Mouse (Mus musculus) liver, postnatal 0 days (tissue): ENCODE data around the gene Fzd7. TPM values are rescaled to one million over a fixed set of nuclear protein-coding genes. Genes with fewer than 3 reads are reported as not detected.

Experiments used
- ATAC-seq: fragments of 200-750 bp; cut with Nextera tagmentation; 2 replicates; pipeline ENCODE4 v1.8.0; 2017; ENCODE audit warnings: mild to moderate bottlenecking, moderate library complexity
- DNase-seq: peaks from one replicate; pipeline ENCODE4 v3.0.0-alpha.2; 2016
- H3K27ac ChIP-seq: fragments of 300-500 bp; sonication (generic); 2 replicates; pipeline ENCODE4 v1.5.1; 2014; ENCODE audit warnings: antibody characterized with exemption, moderate library complexity, mild to moderate bottlenecking, low read depth
- H3K27me3 ChIP-seq: fragments of 300-500 bp; sonication (generic); 2 replicates; pipeline ENCODE4 v1.6.1; 2014; ENCODE audit warnings: low read length, control low read depth, mixed read lengths; ENCODE audit not compliant: insufficient read depth
- H3K36me3 ChIP-seq: fragments of 300-500 bp; sonication (generic); replicated peaks from 2 replicates; pipeline ENCODE4 v1.6.1; 2014; ENCODE audit warnings: mild to moderate bottlenecking, control low read depth, low read length, moderate library complexity, mixed read lengths; ENCODE audit not compliant: insufficient read depth
- H3K4me1 ChIP-seq: fragments of 300-500 bp; sonication (generic); 2 replicates; pipeline ENCODE4 v1.6.1; 2014; ENCODE audit warnings: antibody characterized with exemption, mild to moderate bottlenecking, control low read depth; ENCODE audit not compliant: insufficient read depth
- H3K4me2 ChIP-seq: fragments of 300-500 bp; sonication (generic); 2 replicates; pipeline ENCODE4 v1.6.1; 2014; ENCODE audit warnings: low read depth, mild to moderate bottlenecking, low read length, moderate library complexity, mixed read lengths
- H3K4me3 ChIP-seq: fragments of 300-500 bp; sonication (generic); 2 replicates; pipeline ENCODE4 v1.5.1; 2014; ENCODE audit warnings: low read depth, low read length
- H3K9ac ChIP-seq: fragments of 300-500 bp; sonication (generic); replicated peaks from 2 replicates; pipeline ENCODE4 v1.6.1; 2014; ENCODE audit warnings: mild to moderate bottlenecking, moderate library complexity
- H3K9me3 ChIP-seq: fragments of 300-500 bp; sonication (generic); 2 replicates; pipeline ENCODE4 v1.6.1; 2016; ENCODE audit warnings: mild to moderate bottlenecking, control low read depth, low read length, mixed read lengths
- CTCF ChIP-seq: sonication (generic); IDR thresholded peaks from 2 replicates; pipeline ENCODE4 v1.5.1; 2016; ENCODE audit warnings: antibody characterized with exemption, low read depth
- EP300 ChIP-seq: IDR thresholded peaks from 2 replicates; pipeline ENCODE4 v1.6.1; 2016; ENCODE audit warnings: antibody characterized with exemption, low read depth, mild to moderate bottlenecking
- WGBS: fragments of 180-500 bp; shearing (Covaris S2); extraction: QIAGEN DNeasy Blood & Tissue Kit; methylation state at CpG from one replicate; pipeline ENCODE4 v1.1.7; 2014; ENCODE audit not compliant: insufficient replicate concordance; 5-methylcytosine and 5-hydroxymethylcytosine counted together
- polyA plus RNA-seq: library from polyadenylated mRNA; unstranded; fragments of >200 nt; fragmentation: Nextera tagmentation; extraction: Ambion mirVana; gene quantifications from 2 replicates; pipeline ENCODE4 v1.2.1, GENCODE M21; 2015

Fzd7 gene
- polyA plus RNA-seq, 1 experiment from 2014 or later = 0.76 TPM

- Histone ChIP-seq H3K4me2 (no peak overlapping the region), H3K27me3 (no peaks in the 10 kb centered on the region), H3K9me3 (no peaks in the 10 kb centered on the region), H3K4me1 (no peaks in the 10 kb centered on the region), H3K36me3 (no peaks in the 10 kb centered on the region), H3K4me3 (no peak overlapping the region), H3K9ac (no peak overlapping the region), H3K27ac (no peak overlapping the region)
- no peak for TF ChIP-seq EP300
- no peak for TF ChIP-seq CTCF
- no peak for ATAC-seq
- WGBS = 41% methylated on average over 5 of the region's 5 CpGs
- DNase-seq = no peak
These were observed 53.0 kb downstream of the Fzd7 start for GRCm38 (mm10) chr1:59534976-59535810.

Other genes with a start within 250 kb of the Fzd7 start
- gene Als2, start 245.2 kb upstream of the Fzd7 start, polyA plus RNA-seq = 4.9 and 5.8 TPM in 2 replicates
- 0.20 TPM in 1 of 2 replicates, not detected in the other for gene Cdk15, start 225.5 kb upstream of the Fzd7 start, polyA plus RNA-seq
- gene Gm973, start 33.8 kb downstream of the Fzd7 start, polyA plus RNA-seq = not detected in 2 replicates
- 96.2 and 97.3 TPM in 2 replicates for gene Sumo1, start 188.4 kb downstream of the Fzd7 start, polyA plus RNA-seq
- 80.6 and 81.8 TPM in 2 replicates for gene Nop58, start 202.5 kb downstream of the Fzd7 start, polyA plus RNA-seq